In genomic region chr1:89730589-89731195, GRCm38 (mm10) we compare ENCODE assay signal across 8 mouse cellular contexts.
DNase-seq lines count a peak whose midpoint lies in the region; ATAC-seq and TF ChIP-seq lines count a peak whose summit lies in the region.

No protein-coding gene starts in this region.

- peak; percentile 53 for TF ChIP-seq CTCF in lung, adult 2 months (IDR thresholded peaks at IDR 0.05; ENCODE audit: insufficient read depth, low read length)

- TF ChIP-seq POLR2A in lung, adult 2 months (IDR thresholded peaks at IDR 0.05; ENCODE audit: borderline replicate concordance, extremely low read depth, low read depth, low read length), result no peak

- 50% methylated on average over 13 of the region's 13 CpGs for WGBS in lung, adult 2 months

- H3K4me3 ChIP-seq in lung, adult 2 months (replicated peaks; ENCODE audit: extremely low read depth, low read depth, low read length), result no peak overlapping the region

- ATAC-seq in activated CD4-positive, CD25-positive, alpha-beta regulatory T cell, adult 4 months, result no peak

- peak; percentile 17 to 40 for DNase-seq in adrenal gland, adult 18-20 months (ENCODE audit: low spot score in 2 of 2)
- no peak for DNase-seq in adrenal gland, postnatal 4 days (ENCODE audit: low spot score in 2 of 2)
- no peak for DNase-seq in lung, adult 2 months
- DNase-seq in lung, postnatal 25 days (ENCODE audit: low spot score), result no peak
- peak; percentile 55 for DNase-seq in fibroblast of lung, adult 2 months (ENCODE audit: low read depth)
- peak; percentile 5 to 12 for DNase-seq in thymus, postnatal 10 days (ENCODE audit: low spot score in 2 of 2)
- no peak for DNase-seq in left cerebral cortex, adult 8-10 months (ENCODE audit: low spot score in 2 of 2)

- H3K4me1 ChIP-seq in lung, adult 2 months (ENCODE audit: control insufficient read depth, insufficient read depth, low read length), result no peaks in the 10 kb centered on the region; the same call in 1 of the 2 replicates

Comparison
In these comparisons a context has a peak if more than half of its experiments do, and no peak if none do; other contexts are left out.
1. DNase-seq: peak in adrenal gland, adult 18-20 months (2 of 2), fibroblast of lung, adult 2 months (single experiment) and thymus, postnatal 10 days (2 of 2); none in adrenal gland, postnatal 4 days (0 of 2), lung, adult 2 months (single experiment), lung, postnatal 25 days (single experiment) and left cerebral cortex, adult 8-10 months (0 of 2).